Mouse (Mus musculus) liver, embryonic 15.5 days (tissue): ENCODE measurements around the gene Pbx4. TPM values are rescaled to one million over a fixed set of nuclear protein-coding genes. Genes with fewer than 3 reads are reported as not detected.

Source experiments
- ATAC-seq: fragments of 200-750 bp; cut with Nextera tagmentation; 2 replicates; pipeline ENCODE4 v1.8.0; 2017; ENCODE audit warnings: moderate number of reproducible peaks, mild to moderate bottlenecking, moderate library complexity; ENCODE audit not compliant: insufficient read depth
- H3K27ac ChIP-seq: fragments of 300-500 bp; sonication (generic); replicated peaks from 2 replicates; pipeline ENCODE4 v1.5.1; 2015; ENCODE audit warnings: mild to moderate bottlenecking, inconsistent platforms
- H3K27me3 ChIP-seq: fragments of 300-500 bp; sonication (generic); 2 replicates; pipeline ENCODE4 v1.6.1; 2015; ENCODE audit warnings: mild to moderate bottlenecking, inconsistent platforms
- H3K36me3 ChIP-seq: fragments of 300-500 bp; sonication (generic); replicated peaks from 2 replicates; pipeline ENCODE4 v1.6.1; 2015; ENCODE audit warnings: moderate library complexity, mild to moderate bottlenecking, inconsistent platforms
- H3K4me1 ChIP-seq: fragments of 300-500 bp; sonication (generic); replicated peaks from 2 replicates; pipeline ENCODE4 v1.6.1; 2015; ENCODE audit warnings: inconsistent platforms
- H3K4me2 ChIP-seq: fragments of 300-500 bp; sonication (generic); 2 replicates; pipeline ENCODE4 v1.6.1; 2015; ENCODE audit warnings: moderate library complexity, mild to moderate bottlenecking, inconsistent platforms
- H3K4me3 ChIP-seq: fragments of 300-500 bp; sonication (generic); replicated peaks from 2 replicates; pipeline ENCODE4 v1.5.1; 2015; ENCODE audit warnings: mild to moderate bottlenecking, inconsistent platforms
- H3K9ac ChIP-seq: fragments of 300-500 bp; sonication (generic); 2 replicates; pipeline ENCODE4 v1.6.1; 2015; ENCODE audit warnings: moderate library complexity, mild to moderate bottlenecking, inconsistent platforms
- H3K9me3 ChIP-seq: fragments of 300-500 bp; sonication (generic); replicated peaks from 2 replicates; pipeline ENCODE4 v1.6.1; 2016; ENCODE audit warnings: inconsistent platforms
- WGBS: fragments of 180-500 bp; shearing (Covaris S2); methylation state at CpG from one replicate; pipeline ENCODE4 v1.1.7; 2015; ENCODE audit warnings: mixed read lengths; ENCODE audit not compliant: insufficient replicate concordance; 5-methylcytosine and 5-hydroxymethylcytosine counted together
- polyA plus RNA-seq: library from polyadenylated mRNA; unstranded; fragments of >200 nt; fragmentation: Nextera tagmentation; extraction: Ambion mirVana; gene quantifications from 2 replicates; pipeline ENCODE4 v1.2.1, GENCODE M21; 2015

Gene Pbx4
- polyA plus RNA-seq, 1 experiment from 2014 or later, result 2.0 TPM

DNA sequence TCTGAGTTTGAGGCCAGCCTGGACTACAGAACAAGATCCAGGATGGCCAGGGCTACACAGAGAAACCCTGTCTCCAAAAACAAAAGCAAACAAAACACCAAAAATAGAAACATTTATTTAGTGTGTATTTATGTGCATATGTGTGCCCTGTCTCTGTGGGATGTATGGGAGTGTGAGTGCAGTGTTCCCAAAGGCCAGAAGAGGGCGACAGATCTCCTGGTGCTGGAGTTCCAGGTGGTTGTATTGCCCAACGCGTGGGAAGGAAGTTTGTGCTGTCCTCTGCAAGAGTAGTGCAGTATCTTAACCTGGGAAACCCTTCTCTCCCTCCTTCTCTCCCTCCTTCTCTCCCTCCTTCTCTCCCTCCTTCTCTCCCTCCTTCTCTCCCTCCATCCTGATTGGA, 17.6 kb downstream of the Pbx4 start:
- H3K9ac ChIP-seq, result no peak overlapping the region
- no peaks in the 10 kb centered on the region for H3K27me3 ChIP-seq
- no peak overlapping the region for H3K27ac ChIP-seq
- ATAC-seq, result no peak
- no peaks in the 10 kb centered on the region for H3K36me3 ChIP-seq
- H3K4me3 ChIP-seq, result no peak overlapping the region
- WGBS, result 25% methylated on average over 3 of the region's 3 CpGs
- no peak overlapping the region for H3K4me2 ChIP-seq
- no peaks in the 10 kb centered on the region for H3K9me3 ChIP-seq
- H3K4me1 ChIP-seq, result peaks cover 16% of the 10 kb centered on the region

DNA sequence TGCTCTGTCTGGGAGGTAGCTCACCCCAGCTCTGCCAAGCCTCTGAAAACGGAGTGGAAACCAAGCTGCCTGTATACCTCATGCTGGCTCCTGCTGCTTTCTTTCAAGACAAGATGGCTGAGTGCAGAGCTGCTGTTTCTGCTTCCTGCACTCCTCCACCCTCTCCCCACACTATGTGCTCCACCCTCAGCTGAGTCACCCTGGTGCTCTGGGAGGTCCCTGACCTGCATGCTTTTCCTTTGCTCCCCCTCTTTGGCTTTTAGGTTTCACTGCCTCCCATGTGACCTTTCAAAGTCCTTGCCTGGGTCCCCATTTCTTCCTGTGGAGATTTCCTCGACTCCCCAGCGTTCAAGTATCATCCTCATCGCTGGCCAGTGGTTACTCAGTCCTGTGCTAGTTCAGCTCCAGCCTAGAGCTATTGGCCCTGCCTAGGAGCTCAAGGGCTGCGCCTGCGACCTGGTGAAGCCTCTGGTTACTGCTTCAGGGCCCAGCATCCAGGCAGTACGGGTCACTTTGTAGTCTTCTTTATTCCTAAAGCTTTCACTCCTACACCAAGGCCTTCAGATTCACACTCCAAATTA, 18.7 kb downstream of the Pbx4 start:
- Histone ChIP-seq H3K4me2 (peak overlapping the region; percentile 44), H3K9me3 (no peaks in the 10 kb centered on the region), H3K27me3 (no peaks in the 10 kb centered on the region), H3K4me3 (no peak overlapping the region), H3K4me1 (peaks cover 16% of the 10 kb centered on the region), H3K27ac (peak overlapping the region; percentile 72), H3K36me3 (no peaks in the 10 kb centered on the region), H3K9ac (no peak overlapping the region)
- 63% methylated on average over 7 of the region's 7 CpGs for WGBS
- peak; percentile 85 for ATAC-seq

DNA sequence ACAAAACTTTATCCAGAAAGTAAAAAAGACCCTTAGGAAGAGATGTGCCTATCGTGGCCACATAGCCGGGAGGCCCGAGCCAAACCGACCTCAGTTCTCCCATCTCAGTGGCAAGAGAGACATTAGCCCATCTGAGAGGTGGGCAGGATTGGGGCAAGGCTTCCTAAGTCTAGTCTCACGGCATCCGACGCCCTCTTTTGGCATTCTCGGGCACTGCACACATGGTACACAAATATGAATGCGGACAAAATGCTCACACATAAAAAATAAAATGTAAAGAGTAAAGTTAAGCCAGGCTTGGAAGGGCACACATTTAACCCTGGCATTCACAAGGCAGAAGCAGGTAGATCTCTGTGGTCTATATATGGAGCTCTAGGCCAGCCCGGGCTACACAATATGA, 21.6 kb downstream of the Pbx4 start:
- Histone ChIP-seq H3K36me3 (no peaks in the 10 kb centered on the region), H3K4me1 (peaks cover 16% of the 10 kb centered on the region), H3K4me3 (no peak overlapping the region), H3K27me3 (no peaks in the 10 kb centered on the region), H3K9ac (no peak overlapping the region), H3K9me3 (no peaks in the 10 kb centered on the region), H3K27ac (no peak overlapping the region), H3K4me2 (no peak overlapping the region)
- 76% methylated on average over 10 of the region's 10 CpGs for WGBS
- ATAC-seq, result no peak

DNA sequence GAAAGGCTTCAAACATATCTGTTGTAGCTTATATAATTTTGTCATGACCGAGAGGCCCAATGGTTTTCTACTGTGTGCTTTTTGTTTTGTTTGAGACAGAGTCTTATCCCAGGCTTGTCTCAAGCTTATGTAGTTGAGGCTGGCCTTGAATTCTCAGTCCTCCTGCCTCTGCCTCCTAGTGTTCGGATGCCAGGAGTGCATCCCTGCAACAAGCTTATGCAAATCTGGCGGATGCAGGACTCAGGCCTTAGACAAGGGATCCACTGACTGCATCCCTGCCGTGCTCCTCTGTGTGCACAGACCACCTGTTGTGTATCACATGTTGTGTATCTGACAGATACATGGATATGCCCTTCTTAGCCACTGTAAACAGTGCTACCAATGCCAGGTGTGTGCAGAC, 28.5 kb downstream of the Pbx4 start:
- Histone ChIP-seq H3K27ac (no peak overlapping the region), H3K4me1 (peaks cover 16% of the 10 kb centered on the region), H3K4me3 (no peak overlapping the region), H3K4me2 (no peak overlapping the region), H3K9me3 (no peaks in the 10 kb centered on the region), H3K27me3 (no peaks in the 10 kb centered on the region), H3K9ac (no peak overlapping the region), H3K36me3 (no peaks in the 10 kb centered on the region)
- WGBS, result 61% methylated on average over 4 of the region's 4 CpGs
- ATAC-seq, result no peak

DNA sequence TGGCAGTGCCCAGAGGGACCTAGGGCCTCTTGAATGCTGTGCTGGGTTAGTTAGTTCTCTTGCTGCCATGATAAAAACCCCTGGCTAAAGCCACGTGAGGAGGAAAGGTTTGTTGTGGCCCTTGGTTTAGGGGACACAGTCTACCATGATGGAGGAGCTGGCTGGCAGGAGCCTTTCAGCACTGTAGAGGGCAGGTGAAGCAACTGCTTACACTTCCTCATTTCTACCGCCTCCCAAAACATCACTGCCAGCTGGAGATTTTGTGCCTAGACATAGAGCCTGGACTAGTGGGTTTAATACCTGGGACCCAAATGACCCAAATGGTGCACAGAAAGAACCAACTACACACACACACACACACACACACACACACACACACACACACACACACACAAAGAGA, 29.0 kb downstream of the Pbx4 start:
- no peak for ATAC-seq
- no peak overlapping the region for H3K4me2 ChIP-seq
- H3K9ac ChIP-seq, result no peak overlapping the region
- no peaks in the 10 kb centered on the region for H3K9me3 ChIP-seq
- H3K27ac ChIP-seq, result no peak overlapping the region
- H3K4me1 ChIP-seq, result peaks cover 16% of the 10 kb centered on the region
- H3K36me3 ChIP-seq, result no peaks in the 10 kb centered on the region
- H3K27me3 ChIP-seq, result no peaks in the 10 kb centered on the region
- H3K4me3 ChIP-seq, result no peak overlapping the region
- WGBS, result 32% methylated on average over 2 of the region's 2 CpGs

DNA sequence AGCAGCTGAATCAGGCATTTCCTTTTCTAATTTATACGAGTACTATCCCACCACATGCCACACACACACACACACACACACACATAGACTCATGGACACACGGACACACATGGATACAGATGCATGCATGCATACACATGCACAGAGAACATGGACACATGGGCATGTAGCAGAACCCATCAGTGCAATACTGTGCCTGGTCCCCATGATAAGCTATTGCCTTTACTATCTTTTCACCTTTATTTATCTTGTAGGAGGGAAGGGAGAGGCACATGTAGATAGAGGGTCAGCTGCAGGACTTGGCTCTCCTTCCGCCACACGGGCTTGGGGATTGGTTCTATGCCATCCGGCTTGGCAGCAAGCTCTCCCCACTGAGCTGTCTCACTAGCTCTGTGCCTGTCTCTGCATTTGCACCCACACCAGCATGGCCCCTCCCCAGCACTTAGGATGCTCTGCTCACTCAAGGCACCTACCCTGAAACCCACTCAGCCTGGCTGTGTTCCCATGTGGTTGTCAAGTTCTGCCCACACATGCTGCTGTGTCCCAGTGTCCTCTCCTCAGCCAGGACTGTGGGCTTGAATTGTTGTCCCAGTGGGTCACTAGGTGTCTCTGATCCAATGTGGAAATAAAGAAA, 31.2 kb downstream of the Pbx4 start:
- Histone ChIP-seq H3K4me2 (no peak overlapping the region), H3K9ac (no peak overlapping the region), H3K4me3 (no peak overlapping the region), H3K27ac (no peak overlapping the region), H3K36me3 (no peaks in the 10 kb centered on the region), H3K9me3 (no peaks in the 10 kb centered on the region), H3K4me1 (peaks cover 16% of the 10 kb centered on the region), H3K27me3 (no peaks in the 10 kb centered on the region)
- WGBS, result 38% methylated on average over 5 of the region's 5 CpGs
- ATAC-seq, result peak; percentile 44

DNA sequence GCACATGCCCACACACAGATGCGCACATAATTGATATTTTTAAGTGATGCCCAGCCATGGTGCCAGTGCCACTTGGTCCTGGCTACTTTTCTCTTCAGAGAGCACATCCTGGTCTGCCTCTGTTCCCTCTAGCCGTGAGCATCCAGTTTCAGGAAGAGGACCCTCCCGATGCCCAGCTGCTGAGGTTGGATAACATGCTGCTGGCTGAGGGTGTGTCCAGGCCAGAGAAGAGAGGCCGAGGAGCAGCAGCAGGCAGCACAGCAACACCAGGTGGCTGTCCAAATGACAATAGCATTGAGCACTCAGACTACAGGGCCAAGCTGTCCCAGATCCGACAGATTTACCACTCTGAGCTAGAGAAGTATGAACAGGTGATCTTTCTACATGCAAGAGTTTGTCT, 31.9 kb downstream of the Pbx4 start:
- ATAC-seq, result peak; percentile 31; the same call in 1 of the 2 replicates
- peaks cover 16% of the 10 kb centered on the region for H3K4me1 ChIP-seq
- H3K4me3 ChIP-seq, result no peak overlapping the region

DNA sequence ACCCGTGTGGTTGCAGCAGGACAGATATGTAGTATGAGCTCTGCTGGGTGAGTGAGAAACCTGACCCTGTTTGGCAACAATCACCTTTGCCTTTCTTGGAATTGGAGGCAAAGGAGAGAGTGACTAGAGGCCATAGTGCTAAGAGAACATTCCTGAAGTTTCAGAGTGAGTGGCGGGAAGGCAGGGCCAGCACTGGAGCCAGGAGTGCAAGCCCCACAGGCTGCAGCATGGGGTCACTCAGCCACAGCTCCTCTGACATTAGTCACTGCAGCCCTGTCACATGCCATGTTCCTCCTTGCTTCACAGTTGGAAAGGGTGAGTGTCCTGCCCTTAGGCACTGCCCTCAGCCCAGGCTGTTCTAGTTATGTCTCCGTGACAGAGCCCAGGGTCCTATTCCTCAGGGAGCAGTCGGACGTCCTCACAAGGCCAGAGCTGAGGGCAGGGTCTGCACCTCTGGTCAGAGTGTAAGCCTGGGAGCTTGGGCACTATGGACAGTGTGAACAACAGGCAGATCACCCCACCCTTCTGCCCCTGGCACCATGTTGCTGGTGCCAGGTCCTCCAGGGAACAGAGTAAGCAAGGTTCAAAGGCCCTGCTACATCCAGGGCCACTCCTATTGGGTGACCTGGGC, 35.5 kb downstream of the Pbx4 start:
- no peaks in the 10 kb centered on the region for H3K9me3 ChIP-seq
- H3K4me2 ChIP-seq, result no peak overlapping the region
- no peaks in the 10 kb centered on the region for H3K27me3 ChIP-seq
- peaks cover 16% of the 10 kb centered on the region for H3K4me1 ChIP-seq
- no peak overlapping the region for H3K27ac ChIP-seq
- H3K9ac ChIP-seq, result no peak overlapping the region
- no peak for ATAC-seq
- no peaks in the 10 kb centered on the region for H3K36me3 ChIP-seq
- no peak overlapping the region for H3K4me3 ChIP-seq
- 71% methylated on average over 5 of the region's 5 CpGs for WGBS

More for the DNA sequence above, 31.9 kb downstream of the Pbx4 start:
- no peak overlapping the region for H3K9ac ChIP-seq
- no peaks in the 10 kb centered on the region for H3K27me3 ChIP-seq
- no peak overlapping the region for H3K4me2 ChIP-seq
- H3K9me3 ChIP-seq, result no peaks in the 10 kb centered on the region
- no peak overlapping the region for H3K27ac ChIP-seq
- 46% methylated on average over 5 of the region's 5 CpGs for WGBS
- no peaks in the 10 kb centered on the region for H3K36me3 ChIP-seq

DNA sequence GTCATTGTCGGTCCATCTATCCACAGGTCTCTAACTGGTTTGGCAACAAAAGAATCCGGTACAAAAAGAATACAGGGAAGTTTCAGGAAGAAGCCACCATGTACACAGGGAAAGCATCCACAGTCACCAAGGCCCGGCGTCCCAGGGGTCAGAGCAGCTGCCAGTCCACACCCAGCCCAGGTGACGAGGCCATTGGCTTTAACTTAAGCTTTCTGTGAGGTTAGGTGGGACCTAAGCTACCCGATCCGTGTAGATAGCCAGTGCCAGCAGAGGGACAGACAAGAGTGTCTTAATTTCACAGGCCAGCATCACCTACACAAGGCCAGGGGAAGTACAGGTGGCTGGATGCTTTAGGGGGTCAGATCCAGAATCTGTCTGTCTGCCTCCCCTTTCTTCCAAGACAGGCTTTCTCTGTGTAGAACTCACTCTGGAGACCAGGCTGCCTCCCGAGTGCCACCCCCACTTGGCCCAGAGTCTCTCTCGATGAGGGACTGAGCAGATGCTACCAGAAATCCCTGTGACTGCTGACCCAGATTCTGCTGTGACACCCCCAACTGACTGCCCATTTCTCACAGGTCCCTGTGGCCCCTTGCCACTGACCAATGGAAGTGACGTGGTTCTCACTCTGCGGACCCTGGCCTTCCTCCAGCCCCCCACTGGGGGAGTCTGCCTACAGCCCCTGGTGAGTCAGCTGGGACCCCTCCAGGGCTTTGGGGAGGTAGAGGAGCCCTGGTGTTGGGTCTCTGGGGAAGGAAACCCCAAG, 37.9 kb downstream of the Pbx4 start:
- H3K27me3 ChIP-seq, result peaks cover 6% of the 10 kb centered on the region; the same call in 1 of the 2 replicates
- no peak for ATAC-seq
- H3K4me2 ChIP-seq, result no peak overlapping the region
- no peaks in the 10 kb centered on the region for H3K4me1 ChIP-seq
- 64% methylated on average over 11 of the region's 11 CpGs for WGBS
- no peak overlapping the region for H3K9ac ChIP-seq
- H3K4me3 ChIP-seq, result no peak overlapping the region
- H3K27ac ChIP-seq, result no peak overlapping the region
- no peaks in the 10 kb centered on the region for H3K36me3 ChIP-seq
- no peaks in the 10 kb centered on the region for H3K9me3 ChIP-seq

DNA sequence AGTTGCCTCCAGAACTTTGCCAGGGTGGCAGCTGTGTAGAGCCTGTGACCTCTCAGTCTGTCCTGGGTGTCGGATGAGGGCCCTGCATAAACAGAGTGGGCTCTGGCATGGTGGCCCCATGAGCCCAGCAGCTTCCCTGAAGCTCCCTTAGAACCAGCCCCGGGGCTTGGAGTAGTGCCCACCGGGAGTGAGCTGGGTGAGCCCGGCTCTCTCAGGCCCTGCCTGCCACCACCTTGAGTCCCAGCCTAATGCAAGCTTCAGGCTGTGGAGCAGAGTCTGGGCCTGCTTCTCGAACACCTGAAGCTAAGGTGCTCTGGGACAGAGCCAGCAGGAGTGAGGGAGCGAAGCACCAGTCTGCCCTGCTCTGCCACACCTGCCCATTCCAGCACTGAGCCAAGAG, 38.6 kb downstream of the Pbx4 start:
- Histone ChIP-seq H3K27ac (no peak overlapping the region), H3K4me2 (no peak overlapping the region), H3K4me3 (no peak overlapping the region), H3K9ac (no peak overlapping the region), H3K36me3 (no peaks in the 10 kb centered on the region), H3K4me1 (no peaks in the 10 kb centered on the region), H3K27me3 (peaks cover 13% of the 10 kb centered on the region), H3K9me3 (no peaks in the 10 kb centered on the region)
- 66% methylated on average over 6 of the region's 6 CpGs for WGBS
- no peak for ATAC-seq

DNA sequence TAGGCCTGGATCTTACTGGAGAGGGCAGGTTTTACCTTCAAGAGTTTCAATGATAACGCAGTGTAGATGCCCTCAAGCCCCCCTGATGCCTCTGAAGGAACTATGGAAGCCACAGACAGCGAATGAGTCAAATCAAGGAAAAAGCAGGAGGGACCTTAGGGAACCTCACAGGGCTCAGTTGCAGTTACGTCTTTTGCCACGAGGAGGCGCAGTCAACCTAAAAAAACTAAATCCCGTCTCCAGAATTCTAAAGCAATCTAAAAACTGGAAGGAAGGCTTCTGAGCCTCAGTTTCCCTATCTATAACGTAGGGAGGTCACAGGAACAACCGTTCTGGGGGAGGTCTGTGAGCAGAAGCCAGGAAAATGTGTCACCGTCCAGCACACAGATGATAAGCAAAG, 41.9 kb downstream of the Pbx4 start:
- H3K4me1 ChIP-seq, result no peaks in the 10 kb centered on the region
- H3K36me3 ChIP-seq, result no peaks in the 10 kb centered on the region
- no peaks in the 10 kb centered on the region for H3K9me3 ChIP-seq
- no peak overlapping the region for H3K4me2 ChIP-seq
- no peak overlapping the region for H3K9ac ChIP-seq
- 10% methylated on average over 9 of the region's 9 CpGs for WGBS
- no peak for ATAC-seq
- no peak overlapping the region for H3K4me3 ChIP-seq
- no peak overlapping the region for H3K27ac ChIP-seq
- peaks cover 45% of the 10 kb centered on the region for H3K27me3 ChIP-seq
